Mouse (Mus musculus): ENCODE measurements at regions not wholly inside any gene's neighbourhood (a gene's known extent, or its start where the extent isn't known, plus 50 kb on each side); places are given as distances from the start of the nearest gene placed in this dataset.

GRCm38 (mm10) chr14:64585471-64586192 is 481.5 kb downstream of the Prss52 start:
- TF ChIP-seq CTCF (IDR thresholded peaks at IDR 0.05; ENCODE audit: borderline replicate concordance, insufficient read depth, low read length) = no peak
- no peak for TF ChIP-seq POLR2A (IDR thresholded peaks at IDR 0.05; ENCODE audit: low read depth, low read length)

Measured in embryonic fibroblast, embryonic 13.5 days (primary cell).